Mouse (Mus musculus): Measurements from ENCODE around the gene Fbxl22.

GRCm38 (mm10) chr9:66507684-66508083, 6.7 kb downstream of the Fbxl22 start:
- no peak for TF ChIP-seq POLR2A (IDR thresholded peaks at IDR 0.05; ENCODE audit: low read depth, low read length)
- TF ChIP-seq CTCF (IDR thresholded peaks at IDR 0.05; ENCODE audit: extremely low read depth, insufficient read length, insufficient replicate concordance, low read depth, low read length) = no peak
